Mouse (Mus musculus) adipocyte (in vitro differentiated cells): ENCODE data around the gene Fkbp10.
A peak's percentile ranks its signal among the peaks of the same experiment; 100 is the strongest.

Experiments used
- DNase-seq: peaks from one replicate; pipeline ENCODE4 v3.0.0-alpha.2; 2016; ENCODE audit warnings: low spot score

Fkbp10 gene

DNA sequence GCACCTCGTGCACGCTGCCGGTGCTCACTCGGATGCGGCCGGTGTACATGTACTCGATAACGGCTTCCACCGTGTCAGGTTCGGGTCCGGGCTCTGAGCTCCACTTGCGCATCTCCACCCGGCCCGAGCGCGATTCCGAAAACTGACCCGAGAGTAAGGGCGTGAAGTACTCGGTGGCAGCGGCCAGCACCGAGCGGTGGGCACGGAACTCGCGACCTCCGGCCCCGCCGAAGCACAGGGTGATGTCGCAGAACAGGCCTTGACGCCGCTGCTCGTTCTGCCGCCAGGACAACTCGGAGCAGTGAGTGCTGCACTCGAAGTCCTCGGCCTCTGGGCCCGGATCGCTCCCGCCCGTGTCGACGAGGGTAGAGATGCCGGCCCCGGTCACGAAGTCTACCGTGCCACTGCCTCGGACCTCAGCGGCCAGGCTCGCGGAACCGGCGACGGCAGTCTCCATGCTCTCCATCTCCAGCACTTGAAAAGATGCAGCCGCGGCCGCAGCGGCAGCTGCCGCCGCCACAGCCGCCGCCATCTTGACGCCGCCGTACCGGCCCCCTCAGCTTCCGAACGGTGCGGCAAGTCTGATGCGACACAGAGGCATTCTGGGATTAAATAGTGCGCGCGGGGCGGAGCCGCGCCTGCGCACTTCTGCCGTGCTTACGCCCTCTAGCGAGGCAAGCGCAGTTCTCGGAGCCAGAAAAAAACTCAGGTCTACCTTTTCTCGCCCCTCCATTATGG lies 56.9 kb downstream of the Fkbp10 start, which contains the start of gene Klhl11:
Klhl11 (minus strand) TSS at position 545 of the 738 bp plus-strand sequence.
- peak; percentile 89 for DNase-seq

DNA sequence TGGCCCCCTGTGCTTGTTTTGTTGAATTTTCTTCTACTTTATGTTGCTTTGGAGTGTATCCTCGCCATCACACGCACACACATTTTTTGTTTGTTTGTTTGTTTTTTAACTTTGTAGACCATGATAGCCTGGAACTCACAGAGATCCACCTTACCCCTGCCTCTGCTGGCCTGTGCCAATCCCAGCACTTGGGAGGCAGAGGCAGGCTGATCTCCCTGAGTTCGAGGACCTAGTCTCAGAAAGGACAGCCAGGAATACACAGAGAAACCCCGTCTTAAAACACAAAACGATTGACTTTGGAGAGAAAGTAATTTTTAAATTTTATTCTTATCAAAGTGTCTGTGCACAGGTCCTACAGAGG lies 57.4 kb downstream of the Fkbp10 start:
- DNase-seq: no peak
